Mouse (Mus musculus) ovary, adult 2 months (tissue): ENCODE measurements around the gene Zfp639. TPM values are rescaled to one million over a fixed set of nuclear protein-coding genes. Genes with fewer than 3 reads are reported as not detected.

Experiments
- polyA plus RNA-seq: library from polyadenylated mRNA; depleted of rRNA; stranded (reverse); fragments of >200 nt; gene quantifications from 2 replicates; pipeline ENCODE4 v1.2.3, GENCODE M21; 2012; rRNA removed

The Zfp639 gene
- 37.1 and 43.6 TPM in 2 replicates for polyA plus RNA-seq

GRCm38 (mm10) chr3:32509496-32510374 lies at the start of gene Zfp639:
TSS of gene Zfp639 (plus strand) at chr3:32510259.

DNA sequence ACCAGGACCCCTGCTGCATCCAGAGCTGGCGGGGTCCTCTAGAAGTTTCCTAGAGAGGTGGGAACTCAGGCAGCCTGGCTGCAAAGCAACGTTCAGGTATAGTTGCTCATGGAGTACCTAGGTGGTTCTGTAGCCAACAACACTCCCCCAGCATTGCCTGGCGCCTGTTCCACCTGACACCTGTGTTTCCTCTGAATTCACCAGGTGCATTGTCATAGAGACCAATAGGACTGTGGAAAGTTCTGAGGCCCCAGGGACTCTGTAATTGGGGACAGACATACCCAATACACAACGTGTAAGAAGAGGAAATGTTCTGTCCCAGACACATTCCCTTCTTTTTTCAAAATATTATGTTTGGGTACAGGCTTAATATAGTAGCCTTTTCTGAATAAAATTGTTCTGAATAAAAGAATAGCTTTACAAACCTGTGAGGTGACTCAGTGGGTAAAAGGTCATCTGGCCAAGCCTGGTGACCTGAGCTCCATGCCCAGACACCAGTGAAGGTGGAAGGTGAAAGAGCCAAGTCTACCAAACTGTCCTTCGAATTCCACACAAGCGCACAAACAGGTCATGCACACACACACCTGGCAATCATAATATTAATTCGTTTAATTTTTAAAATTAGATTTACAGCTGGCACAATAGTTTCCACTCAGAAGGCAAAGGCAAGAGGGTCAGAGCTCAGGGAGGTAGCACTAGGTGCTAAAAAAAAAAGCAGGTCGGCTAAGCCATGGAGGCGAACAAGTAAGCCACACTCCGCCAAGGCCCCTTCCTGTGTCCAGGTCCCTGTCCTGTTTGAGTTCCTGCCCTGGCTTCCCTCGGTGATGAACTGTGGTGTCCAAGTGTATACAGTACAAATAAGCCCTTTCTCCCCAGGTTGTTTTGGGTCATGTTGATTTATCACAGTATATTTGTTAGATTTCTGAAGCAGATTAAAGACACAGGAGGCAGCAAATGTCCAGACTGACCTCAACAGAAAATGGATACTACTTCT lies 17.7 kb upstream of the Zfp639 start, which contains the start of gene Kcnmb3:
Gene Kcnmb3 (minus strand): TSS at position 135 of the 994 bp plus-strand sequence.

DNA sequence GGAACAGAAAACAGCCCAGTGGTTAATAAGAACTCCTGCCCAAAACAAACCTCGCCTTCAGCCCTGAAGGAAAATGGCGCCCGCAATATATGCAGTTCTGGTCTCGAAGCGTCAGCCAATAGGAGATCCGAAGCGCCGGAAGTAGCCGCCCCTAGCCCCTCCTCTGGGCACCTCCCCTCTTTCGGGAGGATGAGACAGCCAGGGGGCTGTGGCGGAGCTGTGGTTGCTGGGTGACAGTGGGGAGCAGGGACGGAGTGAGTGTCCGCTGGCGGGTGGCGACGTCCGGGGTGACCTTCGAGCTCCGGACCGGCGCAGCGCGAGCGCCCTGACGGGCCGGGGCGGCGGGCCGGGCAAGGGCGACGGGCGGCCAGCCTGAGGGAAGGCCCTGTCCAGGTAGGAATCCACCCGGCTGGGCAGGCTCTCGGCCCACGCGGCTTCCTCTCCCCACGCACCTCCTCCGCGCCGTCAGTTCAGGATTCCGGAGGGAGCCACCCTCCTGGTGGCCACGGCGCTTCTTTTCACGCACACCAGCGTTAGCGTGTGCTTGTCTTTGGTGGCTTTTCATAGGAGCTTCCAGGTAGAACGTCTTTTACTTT lies 19.3 kb downstream of the Zfp639 start, which contains the start of gene Mfn1:
Gene Mfn1 (plus strand): TSS at position 163 of the 596 bp plus-strand sequence.

Other genes with a start within 250 kb of the Zfp639 start
- gene Zmat3, start 144.2 kb upstream of the Zfp639 start, polyA plus RNA-seq, result 9.8 and 12.7 TPM in 2 replicates
- gene Pik3ca, start 112.6 kb upstream of the Zfp639 start, polyA plus RNA-seq, result 3.4 and 4.2 TPM in 2 replicates
- 0.26 and 0.43 TPM in 2 replicates for gene Kcnmb3, start 18.0 kb upstream of the Zfp639 start, polyA plus RNA-seq
- 9.8 and 11.9 TPM in 2 replicates for gene Mfn1, start 19.2 kb downstream of the Zfp639 start, polyA plus RNA-seq
- gene Gnb4, start 106.3 kb downstream of the Zfp639 start, polyA plus RNA-seq, result 35.7 and 49.5 TPM in 2 replicates
- 19.4 and 21.9 TPM in 2 replicates for gene Actl6a, start 196.0 kb downstream of the Zfp639 start, polyA plus RNA-seq
- 114 and 212 TPM in 2 replicates for gene Ndufb5, start 226.7 kb downstream of the Zfp639 start, polyA plus RNA-seq
- gene Mrpl47, start 227.3 kb downstream of the Zfp639 start, polyA plus RNA-seq, result 0.90 and 1.1 TPM in 2 replicates